Mouse (Mus musculus): ENCODE data around the gene Adcy4. TPM values are rescaled to one million over a fixed set of nuclear protein-coding genes. Genes with fewer than 3 reads are reported as not detected.
"Not testable (repeated sequence)": the region's sequence is repeated elsewhere in the genome, so short reads cannot be mapped to it uniquely, and the experiment has no call there.

The Adcy4 gene
- polyA plus RNA-seq, 1 experiment from 2014 or later = 4.4 TPM

DNA sequence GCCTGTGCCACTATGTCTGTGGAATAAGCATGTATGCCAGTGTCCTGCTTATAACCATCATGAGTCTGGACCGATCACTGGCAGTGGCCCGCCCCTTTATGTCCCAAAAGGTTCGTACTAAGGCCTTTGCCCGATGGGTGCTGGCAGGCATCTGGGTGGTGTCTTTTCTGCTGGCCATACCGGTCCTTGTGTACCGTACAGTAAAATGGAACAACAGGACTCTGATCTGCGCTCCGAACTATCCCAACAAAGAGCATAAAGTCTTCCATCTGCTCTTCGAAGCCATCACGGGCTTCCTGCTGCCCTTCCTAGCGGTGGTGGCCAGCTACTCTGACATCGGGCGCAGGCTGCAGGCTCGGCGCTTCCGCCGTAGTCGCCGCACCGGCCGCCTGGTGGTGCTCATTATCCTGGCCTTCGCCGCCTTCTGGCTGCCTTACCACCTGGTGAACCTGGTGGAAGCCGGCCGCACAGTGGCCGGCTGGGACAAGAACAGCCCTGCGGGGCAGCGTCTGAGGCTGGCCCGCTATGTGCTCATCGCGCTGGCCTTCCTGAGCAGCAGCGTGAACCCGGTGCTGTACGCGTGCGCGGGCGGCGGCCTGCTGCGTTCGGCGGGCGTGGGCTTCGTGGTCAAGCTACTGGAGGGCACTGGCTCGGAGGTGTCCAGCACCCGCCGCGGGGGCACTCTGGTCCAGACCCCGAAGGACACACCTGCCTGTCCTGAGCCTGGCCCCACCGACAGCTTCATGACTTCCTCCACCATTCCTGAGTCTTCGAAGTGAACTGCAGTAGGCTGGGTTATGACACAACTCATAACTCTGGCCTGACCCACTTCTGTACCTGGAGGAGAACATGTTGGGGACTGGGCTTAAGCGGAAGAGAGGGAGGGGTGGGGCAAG, 16.1 kb downstream of the Adcy4 start:
- no peak overlapping the region for H3K27ac ChIP-seq (replicated peaks)
- peaks cover 76% of the 10 kb centered on the region for H3K27me3 ChIP-seq
- ATAC-seq (ENCODE audit: low read depth) = peak; percentile 69
- WGBS = 12% methylated on average over 52 of the region's 52 CpGs
- H3K4me1 ChIP-seq (replicated peaks) = peaks cover 11% of the 10 kb centered on the region
- H3K9me3 ChIP-seq = no peaks in the 10 kb centered on the region
- peak overlapping the region; percentile 75 for H3K9ac ChIP-seq
- peak overlapping the region; percentile 44 for H3K4me3 ChIP-seq
- H3K4me2 ChIP-seq = peak overlapping the region; percentile 80
- no peaks in the 10 kb centered on the region for H3K36me3 ChIP-seq

GRCm38 (mm10) chr14:55765696-55766095, 18.2 kb downstream of the Adcy4 start, which contains the start of gene Ltb4r1:
Gene Ltb4r1 (plus strand): TSS chr14:55765962.
- peaks cover 93% of the 10 kb centered on the region for H3K27me3 ChIP-seq
- ATAC-seq (ENCODE audit: low read depth) = no peak
- WGBS = 78% methylated on average over 4 of the region's 4 CpGs

DNA sequence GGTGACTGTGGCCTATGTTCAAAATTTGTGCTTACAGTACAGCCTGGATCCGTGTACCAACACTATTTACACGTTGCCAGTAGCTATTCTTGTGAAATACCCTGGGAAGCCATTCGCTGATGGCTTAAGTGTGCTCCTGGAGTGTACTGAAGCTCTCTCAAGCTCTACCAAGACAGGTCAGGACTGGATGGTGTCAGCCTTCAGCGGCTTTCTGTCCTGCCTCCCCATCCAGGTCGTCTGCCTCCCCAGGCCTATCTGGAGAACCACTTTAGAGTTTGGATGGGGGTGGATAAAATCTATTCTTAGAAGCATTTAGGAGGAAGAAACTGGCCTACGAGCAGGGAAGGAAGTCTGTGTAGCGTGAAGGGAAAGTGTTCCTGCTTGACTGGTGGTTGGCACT, 20.7 kb downstream of the Adcy4 start:
- Histone ChIP-seq H3K4me2 (peak overlapping the region; percentile 88; the same call in 1 of the 2 replicates), H3K27me3 (peaks cover 74% of the 10 kb centered on the region), H3K36me3 (no peaks in the 10 kb centered on the region), H3K4me1 (replicated peaks) (peaks cover 30% of the 10 kb centered on the region), H3K4me3 (no peak overlapping the region; the same call in 1 of the 2 replicates), H3K9me3 (no peaks in the 10 kb centered on the region), H3K9ac (peak overlapping the region; percentile 79; the same call in 1 of the 2 replicates), H3K27ac (replicated peaks) (no peak overlapping the region)
- 61% methylated on average over 7 of the region's 7 CpGs for WGBS
- no peak for ATAC-seq (ENCODE audit: low read depth)

More at GRCm38 (mm10) chr14:55765696-55766095, 18.2 kb downstream of the Adcy4 start, which contains the start of gene Ltb4r1:
- Histone ChIP-seq H3K9ac (no peak within 1 kb of the TSS), H3K27ac (replicated peaks) (no peak within 1 kb of the TSS), H3K4me1 (replicated peaks) (peaks cover 27% of the 10 kb centered on the region), H3K36me3 (no peaks in the 10 kb centered on the region), H3K4me3 (no peak within 1 kb of the TSS), H3K4me2 (no peak within 1 kb of the TSS), H3K9me3 (no peaks in the 10 kb centered on the region)

DNA sequence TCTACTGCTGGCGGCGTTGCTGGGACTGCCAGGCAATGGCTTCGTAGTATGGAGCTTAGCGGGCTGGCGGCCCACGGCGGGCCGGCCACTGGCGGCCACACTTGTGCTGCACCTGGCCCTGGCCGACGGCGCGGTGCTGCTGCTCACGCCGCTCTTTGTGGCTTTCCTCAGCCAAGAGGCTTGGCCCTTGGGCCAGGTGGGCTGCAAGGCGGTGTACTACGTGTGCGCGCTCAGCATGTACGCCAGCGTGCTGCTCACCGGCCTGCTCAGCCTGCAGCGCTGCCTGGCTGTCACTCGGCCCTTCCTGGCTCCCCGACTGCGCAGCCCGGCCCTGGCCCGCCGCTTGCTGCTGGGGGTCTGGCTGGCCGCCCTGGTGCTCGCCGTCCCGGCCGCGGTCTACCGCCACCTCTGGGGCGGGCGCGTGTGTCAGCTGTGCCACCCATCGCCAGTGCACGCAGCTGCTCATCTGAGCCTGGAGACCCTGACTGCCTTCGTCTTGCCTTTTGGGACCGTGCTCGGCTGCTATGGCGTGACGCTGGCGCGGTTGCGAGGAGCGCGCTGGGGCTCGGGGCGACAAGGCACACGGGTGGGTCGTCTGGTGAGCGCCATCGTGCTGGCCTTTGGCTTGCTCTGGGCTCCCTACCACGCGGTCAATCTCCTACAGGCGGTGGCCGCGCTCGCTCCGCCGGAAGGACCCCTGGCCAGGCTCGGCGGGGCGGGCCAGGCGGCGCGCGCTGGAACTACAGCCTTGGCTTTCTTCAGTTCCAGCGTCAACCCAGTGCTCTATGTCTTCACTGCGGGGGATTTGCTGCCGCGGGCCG, 21.7 kb downstream of the Adcy4 start:
- peaks cover 65% of the 10 kb centered on the region for H3K27me3 ChIP-seq
- under 1% methylated on average over 77 of the region's 77 CpGs for WGBS
- peak overlapping the region; percentile 52 for H3K4me3 ChIP-seq
- H3K4me2 ChIP-seq = peak overlapping the region; percentile 88
- ATAC-seq (ENCODE audit: low read depth) = peak; percentile 73
- peak overlapping the region; percentile 79 for H3K9ac ChIP-seq
- peak overlapping the region; percentile 70 for H3K27ac ChIP-seq (replicated peaks)
- H3K4me1 ChIP-seq (replicated peaks) = peaks cover 23% of the 10 kb centered on the region
- H3K9me3 ChIP-seq = no peaks in the 10 kb centered on the region
- H3K36me3 ChIP-seq = no peaks in the 10 kb centered on the region

- peaks cover 23% of the 10 kb centered on the region for H3K4me1 ChIP-seq (replicated peaks)
- peak within 1 kb of the TSS; percentile 52 for H3K4me3 ChIP-seq
- WGBS = 71% methylated on average over 6 of the region's 6 CpGs
- H3K36me3 ChIP-seq = peaks cover 8% of the 10 kb centered on the region
- peak within 1 kb of the TSS; percentile 70 for H3K27ac ChIP-seq (replicated peaks)
- H3K4me2 ChIP-seq = peak within 1 kb of the TSS; percentile 88
- H3K27me3 ChIP-seq = peaks cover 56% of the 10 kb centered on the region
- H3K9ac ChIP-seq = peak within 1 kb of the TSS; percentile 79
- no peak for ATAC-seq (ENCODE audit: low read depth)
- no peaks in the 10 kb centered on the region for H3K9me3 ChIP-seq
Observed at GRCm38 (mm10) chr14:55761163-55761562, 22.7 kb downstream of the Adcy4 start, which contains the start of gene Ltb4r2. Gene Ltb4r2 (plus strand): TSS chr14:55761428.

GRCm38 (mm10) chr14:55760156-55760555, 23.7 kb downstream of the Adcy4 start:
- not testable (repeated sequence) for H3K27ac ChIP-seq (replicated peaks); H3K9ac ChIP-seq; H3K4me3 ChIP-seq; ATAC-seq (ENCODE audit: low read depth); H3K9me3 ChIP-seq
- Histone ChIP-seq H3K4me2 (peak overlapping the region; percentile 39), H3K36me3 (peaks cover 18% of the 10 kb centered on the region), H3K27me3 (peaks cover 46% of the 10 kb centered on the region), H3K4me1 (replicated peaks) (peaks cover 23% of the 10 kb centered on the region)
- 4% methylated on average over 6 of the region's 6 CpGs for WGBS

- H3K4me2 ChIP-seq = peak within 1 kb of the TSS; percentile 20; the same call in 1 of the 2 replicates
- H3K9ac ChIP-seq = no peak within 1 kb of the TSS
- peaks cover 28% of the 10 kb centered on the region for H3K27me3 ChIP-seq
- peaks cover 36% of the 10 kb centered on the region for H3K36me3 ChIP-seq
- no peak within 1 kb of the TSS for H3K4me3 ChIP-seq
- H3K9me3 ChIP-seq = no peaks in the 10 kb centered on the region
- ATAC-seq (ENCODE audit: low read depth) = no peak
- H3K27ac ChIP-seq (replicated peaks) = no peak within 1 kb of the TSS
- 22% methylated on average over 8 of the region's 8 CpGs for WGBS
- peaks cover 23% of the 10 kb centered on the region for H3K4me1 ChIP-seq (replicated peaks)
Observed at GRCm38 (mm10) chr14:55758363-55758784, 25.5 kb downstream of the Adcy4 start, which contains the start of gene Cideb. Gene Cideb (minus strand): TSS chr14:55758458.

DNA sequence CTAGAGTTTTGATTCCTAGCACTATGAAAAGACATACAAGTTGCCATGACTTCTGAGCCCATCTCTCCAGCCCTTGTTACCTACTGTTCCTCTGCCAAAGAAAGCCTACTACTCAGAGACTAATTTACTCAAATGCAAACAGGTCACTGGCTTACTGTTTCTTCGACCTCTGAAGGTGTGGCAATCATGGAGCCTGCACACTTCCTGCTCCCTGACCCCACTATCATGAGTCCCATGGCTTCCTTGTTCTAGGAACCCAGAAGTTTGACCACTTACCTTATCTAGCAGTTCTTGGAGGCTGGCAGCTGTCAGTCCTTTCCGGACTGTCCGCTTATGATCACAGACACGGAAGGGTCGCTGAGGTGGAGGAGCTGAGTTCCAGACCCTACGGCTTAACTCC, 26.3 kb downstream of the Adcy4 start:
- Histone ChIP-seq H3K4me2 (no peak overlapping the region), H3K4me1 (replicated peaks) (peaks cover 19% of the 10 kb centered on the region), H3K36me3 (peaks cover 44% of the 10 kb centered on the region), H3K9me3 (no peaks in the 10 kb centered on the region), H3K9ac (no peak overlapping the region), H3K27me3 (peaks cover 20% of the 10 kb centered on the region), H3K4me3 (no peak overlapping the region), H3K27ac (replicated peaks) (no peak overlapping the region)
- no peak for ATAC-seq (ENCODE audit: low read depth)
- WGBS = 81% methylated on average over 6 of the region's 6 CpGs

- Histone ChIP-seq H3K27me3 (no peaks in the 10 kb centered on the region), H3K36me3 (peaks cover 40% of the 10 kb centered on the region), H3K4me2 (peak overlapping the region; percentile 99), H3K4me3 (peak overlapping the region; percentile 79), H3K27ac (replicated peaks) (no peak overlapping the region), H3K9me3 (no peaks in the 10 kb centered on the region), H3K9ac (peak overlapping the region; percentile 84; the same call in 1 of the 2 replicates), H3K4me1 (replicated peaks) (peaks cover 40% of the 10 kb centered on the region)
- ATAC-seq (ENCODE audit: low read depth) = no peak
- 89% methylated on average over 10 of the region's 10 CpGs for WGBS
Observed at GRCm38 (mm10) chr14:55747051-55747847, 36.6 kb downstream of the Adcy4 start.

DNA sequence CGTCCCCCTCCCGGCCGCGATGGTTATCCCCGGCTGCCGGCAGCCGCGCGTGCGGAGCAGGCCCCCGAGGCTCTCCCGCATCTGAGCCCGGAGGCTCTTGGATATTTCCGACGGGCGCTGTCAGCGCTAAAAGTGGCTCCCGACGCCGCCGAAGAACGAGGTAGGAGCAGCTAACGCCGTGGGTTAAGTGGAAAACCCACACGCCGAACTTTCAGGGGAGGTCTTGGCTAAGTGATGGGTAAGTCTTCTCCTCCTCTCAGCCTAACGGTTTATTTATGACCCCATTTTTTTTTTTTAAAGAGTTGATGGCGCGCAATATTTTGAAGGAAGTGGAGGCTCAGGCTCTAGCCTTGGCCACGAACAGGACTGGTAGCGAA, 38.0 kb downstream of the Adcy4 start:
- 0 out of 2 replicates have a peak, but pooled peaks have one; percentile 1 for ATAC-seq (ENCODE audit: low read depth)
- Histone ChIP-seq H3K4me1 (replicated peaks) (peaks cover 40% of the 10 kb centered on the region), H3K27me3 (no peaks in the 10 kb centered on the region), H3K27ac (replicated peaks) (0 out of 2 replicates have a peak overlapping the region, but pooled peaks have one; percentile 53), H3K4me2 (peak overlapping the region; percentile 99), H3K9me3 (no peaks in the 10 kb centered on the region), H3K9ac (peak overlapping the region; percentile 84), H3K4me3 (peak overlapping the region; percentile 79), H3K36me3 (peaks cover 34% of the 10 kb centered on the region)
- 1% methylated on average over 31 of the region's 31 CpGs for WGBS
